Mouse (Mus musculus): ENCODE measurements around the gene Vwa3b.

The Vwa3b gene

GRCm38 (mm10) chr1:37122306-37122705, 95.9 kb downstream of the Vwa3b start:
- no peak for DNase-seq (ENCODE audit: low read depth, low spot score)

GRCm38 (mm10) chr1:37122798-37123197, 96.4 kb downstream of the Vwa3b start:
- DNase-seq (ENCODE audit: low read depth, low spot score): no peak

GRCm38 (mm10) chr1:37124696-37125349, 98.4 kb downstream of the Vwa3b start:
- no peak for DNase-seq (ENCODE audit: low read depth, low spot score)

- no peak for DNase-seq (ENCODE audit: low read depth, low spot score)
These were observed 103.7 kb downstream of the Vwa3b start for GRCm38 (mm10) chr1:37130012-37130570.

- no peak for DNase-seq (ENCODE audit: low read depth, low spot score)
These were observed 104.8 kb downstream of the Vwa3b start for GRCm38 (mm10) chr1:37131146-37131545.

GRCm38 (mm10) chr1:37132433-37132832, 106.0 kb downstream of the Vwa3b start:
- DNase-seq (ENCODE audit: low read depth, low spot score): no peak

DNA sequence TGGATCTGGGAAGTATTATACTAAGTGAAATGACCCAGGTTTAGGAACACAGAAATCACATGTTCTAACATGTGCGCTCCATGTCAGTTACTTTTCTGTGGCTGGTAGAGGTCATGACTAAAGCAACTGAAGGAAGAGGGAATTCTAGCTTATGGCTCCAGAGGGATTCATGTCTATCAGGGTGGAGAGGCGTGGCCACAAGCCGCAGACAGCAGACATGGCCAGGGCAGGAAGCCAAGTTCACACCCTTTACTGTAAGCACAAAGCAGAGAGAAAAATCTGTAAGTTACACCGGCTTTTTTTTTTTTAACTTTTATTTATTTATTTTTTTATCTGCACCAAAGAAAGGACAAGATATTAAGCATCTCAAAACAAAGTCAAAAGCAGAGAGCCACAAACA, 119.6 kb downstream of the Vwa3b start:
- DNase-seq (ENCODE audit: low read depth, low spot score): no peak

GRCm38 (mm10) chr1:37149866-37150265, 123.5 kb downstream of the Vwa3b start:
- DNase-seq (ENCODE audit: low read depth, low spot score): no peak

DNA sequence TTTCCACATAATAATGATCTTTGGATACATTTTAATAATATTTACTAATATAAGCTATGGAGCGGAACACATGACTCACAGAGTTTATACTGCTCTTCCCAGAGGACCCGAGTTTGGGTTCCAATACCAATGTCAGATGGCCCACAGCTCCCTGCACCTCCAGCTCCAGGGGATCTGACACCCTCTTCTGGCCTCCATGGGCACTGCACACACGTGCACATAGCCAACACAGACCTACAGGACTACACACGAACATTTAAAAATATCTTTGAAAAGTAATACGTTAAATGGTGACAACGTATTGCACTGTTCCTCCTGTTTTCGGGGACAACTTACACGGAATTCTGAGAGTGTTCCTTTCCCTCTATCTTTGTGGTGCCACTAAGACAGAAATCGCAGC, 125.5 kb downstream of the Vwa3b start:
- no peak for DNase-seq (ENCODE audit: low read depth, low spot score)

GRCm38 (mm10) chr1:37166066-37166465, 139.7 kb downstream of the Vwa3b start:
- DNase-seq (ENCODE audit: low read depth, low spot score): no peak

DNA sequence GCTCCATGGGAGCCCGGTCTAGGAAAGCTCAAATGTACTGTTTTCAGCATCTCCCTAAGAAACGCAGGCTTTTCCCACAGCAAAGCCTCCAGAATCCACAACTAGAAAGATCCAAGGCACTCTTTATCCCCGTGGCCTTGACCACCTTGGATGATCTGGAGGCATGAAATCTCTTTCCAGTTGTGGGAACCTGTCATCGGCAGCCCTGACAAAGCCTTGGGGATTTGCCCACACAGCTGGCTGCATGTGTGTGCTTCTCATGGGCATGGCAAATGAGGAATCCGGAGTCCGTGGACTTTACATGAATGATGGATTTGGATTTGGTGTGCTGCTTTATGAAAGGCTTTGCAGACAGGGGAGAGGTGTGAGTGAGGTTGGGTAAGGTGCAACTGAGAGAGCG, 141.5 kb downstream of the Vwa3b start:
- no peak for DNase-seq (ENCODE audit: low read depth, low spot score)

GRCm38 (mm10) chr1:37177874-37178273, 151.5 kb downstream of the Vwa3b start:
- no peak for DNase-seq (ENCODE audit: low read depth, low spot score)

- DNase-seq (ENCODE audit: low read depth, low spot score): no peak
These were observed 153.5 kb downstream of the Vwa3b start for GRCm38 (mm10) chr1:37179852-37180251.

DNA sequence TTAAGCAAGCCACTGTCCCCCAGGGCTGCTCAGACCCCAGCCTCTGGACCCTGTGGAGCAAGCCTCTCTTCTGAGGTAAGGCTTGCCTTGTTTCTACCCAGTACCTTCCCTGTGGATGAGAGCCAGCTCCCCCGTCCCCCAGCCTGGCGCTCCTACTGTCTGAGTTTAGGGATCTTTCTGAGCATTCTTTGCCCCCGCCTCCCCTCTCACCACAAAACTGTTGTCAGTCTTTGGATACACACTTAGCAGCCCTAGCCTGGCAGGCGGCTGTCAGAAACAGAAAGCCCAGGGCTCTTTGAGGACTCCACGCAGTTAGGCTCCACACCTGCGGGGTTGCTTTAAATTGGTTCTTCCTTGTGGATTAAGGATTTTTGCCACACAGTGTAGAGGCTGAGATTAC, 160.7 kb downstream of the Vwa3b start:
- DNase-seq (ENCODE audit: low read depth, low spot score): no peak

- no peak for DNase-seq (ENCODE audit: low read depth, low spot score)
These were observed 168.2 kb downstream of the Vwa3b start for GRCm38 (mm10) chr1:37194607-37195006.

DNA sequence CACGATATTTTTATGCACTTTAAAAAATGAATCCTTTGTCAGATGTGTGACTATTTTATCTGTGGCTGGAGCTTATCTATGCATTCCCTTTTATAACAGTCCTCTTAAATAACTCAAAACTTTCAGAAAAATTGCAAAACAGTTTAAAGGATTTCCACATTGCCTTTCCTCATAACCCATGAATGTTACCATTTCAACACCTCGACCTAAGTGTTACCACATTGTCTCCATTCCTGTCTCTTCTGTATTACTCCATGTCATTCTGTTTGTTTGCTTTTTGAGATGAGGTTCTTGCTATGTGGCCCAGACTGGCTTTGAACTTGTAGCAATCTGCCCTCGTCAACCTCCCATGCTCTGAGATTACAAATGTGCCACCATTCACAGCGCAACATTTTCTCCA, 175.0 kb downstream of the Vwa3b start:
- no peak for DNase-seq (ENCODE audit: low read depth, low spot score)

DNA sequence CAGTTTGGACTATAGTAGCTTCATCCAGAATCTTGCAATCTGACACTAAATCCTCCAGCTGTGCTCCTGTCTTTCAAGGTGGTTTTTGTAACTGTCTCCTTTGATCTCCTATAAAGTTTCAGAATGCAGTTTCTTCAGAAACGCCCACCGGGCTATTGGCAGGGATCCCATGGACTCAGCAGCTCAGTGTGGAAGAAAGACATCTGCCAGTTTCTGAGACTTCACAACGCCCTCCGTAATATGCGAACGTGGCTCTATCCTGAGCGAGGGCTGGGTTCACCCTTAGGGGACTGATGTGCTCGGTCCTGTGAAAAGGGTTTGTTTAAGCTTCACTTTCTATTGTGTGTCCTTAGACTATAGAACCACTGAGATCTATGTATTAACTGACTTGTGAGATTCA, 181.3 kb downstream of the Vwa3b start:
- DNase-seq (ENCODE audit: low read depth, low spot score): no peak

DNA sequence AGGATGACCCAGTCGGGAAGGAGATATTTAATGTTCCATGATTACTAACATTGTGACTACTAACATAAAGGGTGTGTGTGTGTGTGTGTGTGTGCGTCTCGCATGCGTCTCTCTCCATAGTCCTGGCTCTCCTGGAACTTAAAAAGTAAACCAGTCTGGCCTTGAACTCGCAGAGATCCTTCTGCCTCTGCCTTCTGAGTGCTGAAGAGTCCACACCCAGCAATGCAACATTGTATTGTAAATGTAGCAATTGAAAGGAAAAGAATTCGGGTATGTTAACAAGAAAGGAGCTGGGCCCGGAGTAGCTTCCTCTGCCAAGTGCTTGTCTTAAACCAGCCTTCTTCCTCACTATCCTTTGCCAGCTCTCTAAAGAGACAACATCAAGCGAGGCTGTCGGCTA, 186.0 kb downstream of the Vwa3b start:
- DNase-seq (ENCODE audit: low read depth, low spot score): no peak

- no peak for DNase-seq (ENCODE audit: low read depth, low spot score)
These were observed 187.7 kb downstream of the Vwa3b start, which contains the start of gene Cnga3 for GRCm38 (mm10) chr1:37214144-37214543. TSS of gene Cnga3 (plus strand) at chr1:37214434.

DNA sequence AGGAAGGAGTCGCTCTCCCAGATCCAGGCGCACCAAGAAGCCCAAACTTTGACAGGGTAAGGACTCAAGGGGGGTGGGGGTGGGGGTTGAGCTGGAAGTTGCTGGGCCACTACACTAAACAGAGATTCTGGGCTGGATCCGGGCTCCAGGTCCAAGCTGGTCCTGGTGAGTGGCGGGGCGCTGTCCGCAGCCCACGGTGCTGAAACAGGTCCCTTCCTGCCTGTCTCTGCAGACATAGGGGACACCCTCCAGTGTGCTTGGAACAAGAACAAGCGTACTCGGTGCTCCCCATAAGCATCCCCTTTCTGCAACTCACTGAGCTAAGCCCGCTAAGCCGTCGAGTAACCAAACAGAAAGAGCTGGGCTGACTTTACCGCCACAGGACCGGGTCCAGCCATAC, 192.0 kb downstream of the Vwa3b start:
- peak; percentile 16 for DNase-seq (ENCODE audit: low read depth, low spot score)

- no peak for DNase-seq (ENCODE audit: low read depth, low spot score)
These were observed 193.2 kb downstream of the Vwa3b start for GRCm38 (mm10) chr1:37219593-37219992.

GRCm38 (mm10) chr1:37220134-37220907, 193.9 kb downstream of the Vwa3b start:
- DNase-seq (ENCODE audit: low read depth, low spot score): peak; percentile 10

GRCm38 (mm10) chr1:37222002-37222401, 195.6 kb downstream of the Vwa3b start:
- DNase-seq (ENCODE audit: low read depth, low spot score): no peak

All from CD4-positive helper T cell, adult 2 months (primary cell).